Mouse (Mus musculus): ENCODE data around the gene 1700022I11Rik.
A peak's percentile ranks its signal among the peaks of the same experiment; 100 is the strongest.
"Not testable (repeated sequence)": the region's sequence is repeated elsewhere in the genome, so short reads cannot be mapped to it uniquely, and the experiment has no call there.

Gene 1700022I11Rik

GRCm38 (mm10) chr4:42952563-42952962, 16.8 kb upstream of the 1700022I11Rik start:
- DNase-seq, result no peak

GRCm38 (mm10) chr4:42953435-42954094, 15.8 kb upstream of the 1700022I11Rik start:
- DNase-seq, result no peak

- DNase-seq, result peak; percentile 56
Observed at GRCm38 (mm10) chr4:42954297-42954696, 15.1 kb upstream of the 1700022I11Rik start.

GRCm38 (mm10) chr4:42955200-42955599, 14.2 kb upstream of the 1700022I11Rik start:
- DNase-seq, result no peak

- no peak for DNase-seq
Observed at GRCm38 (mm10) chr4:42956581-42956980, 12.8 kb upstream of the 1700022I11Rik start.

GRCm38 (mm10) chr4:42957306-42957705, 12.1 kb upstream of the 1700022I11Rik start:
- no peak for DNase-seq

- no peak for DNase-seq
Observed at GRCm38 (mm10) chr4:42957979-42958378, 11.4 kb upstream of the 1700022I11Rik start.

GRCm38 (mm10) chr4:42958942-42959341, 10.5 kb upstream of the 1700022I11Rik start:
- no peak for DNase-seq

- no peak for DNase-seq
Observed at GRCm38 (mm10) chr4:42959382-42959781, 10.0 kb upstream of the 1700022I11Rik start.

- peak; percentile 69 for DNase-seq
Observed at GRCm38 (mm10) chr4:42961592-42961991, 7.8 kb upstream of the 1700022I11Rik start.

GRCm38 (mm10) chr4:42963480-42963879, 5.9 kb upstream of the 1700022I11Rik start:
- DNase-seq, result peak; percentile 40

- peak; percentile 51 for DNase-seq
Observed at GRCm38 (mm10) chr4:42965039-42965719, 4.2 kb upstream of the 1700022I11Rik start.

GRCm38 (mm10) chr4:42972952-42973351, 3.5 kb downstream of the 1700022I11Rik start:
- DNase-seq, result no peak

GRCm38 (mm10) chr4:42973868-42974267, 4.5 kb downstream of the 1700022I11Rik start:
- no peak for DNase-seq

- DNase-seq, result no peak
Observed at GRCm38 (mm10) chr4:42978062-42978461, 8.7 kb downstream of the 1700022I11Rik start.

GRCm38 (mm10) chr4:42980467-42980866, 11.1 kb downstream of the 1700022I11Rik start:
- not testable (repeated sequence) for DNase-seq

- no peak for DNase-seq
Observed at GRCm38 (mm10) chr4:42988296-42988695, 18.9 kb downstream of the 1700022I11Rik start.

- no peak for DNase-seq
Observed at GRCm38 (mm10) chr4:42998022-42998421, 28.6 kb downstream of the 1700022I11Rik start.

- peak; percentile 76 for DNase-seq
Observed at GRCm38 (mm10) chr4:42999451-43000140, 30.2 kb downstream of the 1700022I11Rik start.

- peak; percentile 99 for DNase-seq
Observed at GRCm38 (mm10) chr4:43000141-43000986, 31.0 kb downstream of the 1700022I11Rik start, which contains the start of gene Vcp. Vcp (minus strand) TSS chr4:43000507.

- DNase-seq, result no peak
Observed at GRCm38 (mm10) chr4:43001272-43001671, 31.9 kb downstream of the 1700022I11Rik start.

GRCm38 (mm10) chr4:43002756-43003439, 33.5 kb downstream of the 1700022I11Rik start:
- DNase-seq, result no peak
